Mouse (Mus musculus) frontal cortex, adult 2 months (tissue): ENCODE results near the gene Rtn2. TPM values are rescaled to one million over a fixed set of nuclear protein-coding genes. Genes with fewer than 3 reads are reported as not detected.

Experiments used
- DNase-seq, 2 experiments: peaks; one replicate each; pipeline ENCODE4 v3.0.0; 2022; ENCODE audit warnings: low spot score in 1 of 2; ENCODE audit errors: extremely low spot score in 1 of 2
- polyA plus RNA-seq: library from polyadenylated mRNA; depleted of rRNA; stranded (reverse); fragments of >200 nt; gene quantifications from 2 replicates; pipeline ENCODE4 v1.2.3, GENCODE M21; 2012; rRNA removed

Rtn2 gene
- polyA plus RNA-seq, 1 experiment: 128 TPM

DNA sequence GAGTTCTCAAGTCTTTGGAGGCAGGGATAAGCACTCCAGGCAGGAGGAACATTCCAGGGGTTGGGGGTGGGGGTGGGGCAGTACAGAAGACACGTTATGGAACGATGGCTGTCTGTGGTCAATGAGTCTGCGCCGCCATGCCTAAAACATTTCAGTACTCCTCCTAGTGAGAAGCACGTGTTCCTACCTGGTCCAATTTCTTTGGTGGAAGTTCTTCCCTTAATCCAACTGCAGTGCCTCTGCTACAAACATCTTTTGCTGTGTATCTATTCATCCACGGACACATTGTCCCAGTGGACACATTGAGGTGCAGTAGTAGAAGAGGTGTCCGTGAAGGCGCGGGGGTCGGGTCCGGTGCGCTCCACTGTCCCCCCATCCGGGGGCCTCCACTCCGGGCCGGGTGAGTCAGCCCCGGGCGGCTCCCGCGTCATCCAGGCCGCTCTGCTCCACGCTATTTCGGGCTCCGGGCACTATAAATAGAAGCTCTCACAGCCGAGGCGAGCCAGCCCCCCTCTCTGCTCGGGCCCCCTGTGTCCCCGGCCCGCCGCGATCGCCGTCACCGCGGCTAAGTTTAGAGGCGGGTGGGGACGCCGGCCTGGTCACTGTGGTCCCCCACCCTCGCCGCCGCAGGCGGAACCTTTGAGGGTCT lies 59.5 kb downstream of the Rtn2 start:
- peak in 1 of 2 experiments; percentile 65 for DNase-seq

DNA sequence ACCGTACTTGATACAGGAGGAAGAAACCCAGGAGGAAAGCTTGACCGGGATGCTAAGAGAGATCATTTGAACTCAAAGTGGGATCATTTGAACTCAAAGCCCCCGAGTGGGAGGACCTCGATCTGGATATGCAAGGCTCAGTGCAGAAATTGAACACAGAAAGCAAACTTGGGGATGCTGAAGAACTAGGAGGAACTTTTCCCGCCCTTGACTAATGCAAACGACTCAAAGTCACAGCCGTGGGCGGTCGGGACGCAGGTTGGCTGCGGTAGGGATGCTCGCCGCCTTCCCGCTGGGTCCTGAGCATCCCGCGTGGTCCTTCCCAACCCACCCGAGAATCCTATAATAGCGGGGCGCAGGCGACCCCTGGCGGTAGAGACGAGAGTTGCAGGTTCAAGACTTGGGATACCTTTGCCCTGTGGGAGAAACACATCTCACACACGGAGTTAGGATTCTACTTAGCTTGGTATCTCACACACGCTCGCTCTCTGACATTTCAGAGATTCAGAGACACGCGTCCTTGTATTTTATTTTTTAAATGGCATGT lies 60.1 kb downstream of the Rtn2 start:
- peak; percentile 75 to 98 for DNase-seq

DNA sequence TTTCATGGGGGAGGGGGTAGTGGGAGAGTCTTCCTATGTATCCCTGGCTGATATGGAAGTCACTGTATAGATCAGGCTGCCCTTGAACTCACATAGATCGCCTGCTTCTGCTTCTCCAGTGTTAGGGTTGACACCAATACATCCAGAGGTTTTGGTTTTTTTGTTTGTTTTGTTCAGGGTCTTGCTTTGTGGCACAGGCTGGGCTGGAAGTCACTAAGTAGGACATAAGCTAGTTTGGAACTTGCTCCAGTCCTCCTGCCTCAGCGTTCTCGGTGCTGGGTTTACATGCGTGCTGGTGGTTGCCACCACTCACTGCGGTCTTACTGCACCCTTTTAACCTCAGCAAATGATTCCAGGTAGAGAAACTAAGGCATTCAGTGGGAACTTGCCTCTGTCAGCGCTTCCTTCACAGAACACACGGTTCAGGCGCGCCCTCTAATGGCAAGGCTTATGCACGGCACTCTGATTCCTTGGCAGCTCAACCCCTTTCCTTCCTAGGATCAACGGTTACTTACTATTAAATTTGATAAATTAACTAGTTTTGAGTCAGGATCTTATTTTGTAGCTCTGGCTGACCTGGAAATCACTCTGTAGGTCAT lies 60.9 kb downstream of the Rtn2 start:
- peak in 1 of 2 experiments; percentile 83 for DNase-seq

DNA sequence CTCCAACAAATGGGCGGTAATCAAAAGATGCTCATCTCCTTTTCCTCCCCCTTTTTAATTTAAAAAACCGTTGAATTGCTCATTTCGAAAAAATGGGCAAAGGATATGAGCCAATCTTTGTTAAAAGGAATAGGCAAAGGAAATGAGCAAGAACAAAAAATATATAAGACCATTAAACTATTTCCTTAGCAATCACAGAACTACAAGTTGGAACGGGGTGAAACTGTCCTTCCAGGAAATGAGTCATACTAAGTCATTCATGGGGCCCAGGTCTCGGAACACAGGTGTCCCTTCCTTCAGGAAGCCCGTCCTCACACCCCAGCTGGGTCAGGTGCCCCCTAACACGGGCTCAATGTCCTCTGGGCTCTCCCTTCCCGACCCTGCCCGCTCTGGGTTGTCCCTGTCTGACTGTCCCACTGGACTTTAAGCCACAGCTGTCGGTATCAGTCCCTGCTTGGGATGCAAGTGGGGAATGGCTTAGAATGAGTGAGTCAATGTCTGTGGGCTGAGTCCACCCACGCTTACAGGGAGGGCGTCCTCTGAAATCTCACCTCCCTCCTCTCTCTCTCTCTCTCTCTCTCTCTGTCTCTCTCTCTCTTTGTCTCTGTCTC lies 61.9 kb downstream of the Rtn2 start, which contains the start of gene Ercc1:
Ercc1 (plus strand) TSS at position 542 of the 611 bp plus-strand sequence.
- DNase-seq: peak in 1 of 2 experiments; percentile 56

DNA sequence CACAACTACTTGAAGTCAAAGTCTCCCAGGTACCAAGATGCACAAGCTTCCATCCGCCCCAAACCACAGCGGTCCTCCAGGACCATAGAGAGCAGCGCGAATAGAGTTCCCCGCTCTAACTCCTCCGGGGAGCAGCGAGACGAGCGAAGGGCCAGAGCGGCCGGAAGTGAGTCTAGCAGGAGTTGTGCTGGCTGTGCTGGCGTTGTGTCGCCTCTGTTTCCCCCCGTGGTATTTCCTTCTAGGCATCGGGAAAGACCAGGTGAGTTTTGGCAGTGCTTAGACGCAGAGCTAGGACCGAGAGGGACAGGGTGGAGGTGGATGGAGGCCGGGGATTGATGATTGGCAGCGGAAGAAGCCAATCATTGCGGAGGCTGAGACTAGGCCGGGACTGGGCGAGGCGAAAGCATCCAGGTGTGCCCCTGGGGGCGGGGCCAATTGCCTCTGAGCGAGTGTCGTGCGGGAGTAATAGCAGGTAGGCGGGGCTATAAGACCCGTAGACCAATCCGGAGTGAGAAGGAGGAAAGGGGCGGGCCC lies 62.6 kb downstream of the Rtn2 start:
- peak; percentile 94 to 97 for DNase-seq

Other genes with a start within 250 kb of the Rtn2 start
- 0.14 and 0.17 TPM in 2 replicates for gene Rsph6a, start 227.9 kb upstream of the Rtn2 start, polyA plus RNA-seq
- gene Dmwd, start 206.4 kb upstream of the Rtn2 start, polyA plus RNA-seq: 174 and 178 TPM in 2 replicates
- 50.3 and 59.6 TPM in 2 replicates for gene Dmpk, start 198.8 kb upstream of the Rtn2 start, polyA plus RNA-seq
- 5.4 and 5.7 TPM in 2 replicates for gene Six5, start 188.0 kb upstream of the Rtn2 start, polyA plus RNA-seq
- 1.1 and 1.4 TPM in 2 replicates for gene Gm4969, start 164.3 kb upstream of the Rtn2 start, polyA plus RNA-seq
- 8.4 and 9.0 TPM in 2 replicates for gene Fbxo46, start 162.8 kb upstream of the Rtn2 start, polyA plus RNA-seq
- 15.3 and 16.7 TPM in 2 replicates for gene Qpctl, start 133.3 kb upstream of the Rtn2 start, polyA plus RNA-seq
- gene Snrpd2, start 132.9 kb upstream of the Rtn2 start, polyA plus RNA-seq: 70.7 and 83.9 TPM in 2 replicates
- gene Gipr, start 116.5 kb upstream of the Rtn2 start, polyA plus RNA-seq: 11.0 and 11.9 TPM in 2 replicates
- 134 and 136 TPM in 2 replicates for gene Eml2, start 106.2 kb upstream of the Rtn2 start, polyA plus RNA-seq
- gene Gpr4, start 70.1 kb upstream of the Rtn2 start, polyA plus RNA-seq: 7.4 and 7.7 TPM in 2 replicates
- 40.9 and 41.0 TPM in 2 replicates for gene Opa3, start 54.3 kb upstream of the Rtn2 start, polyA plus RNA-seq
- gene Vasp, start 10.8 kb upstream of the Rtn2 start, polyA plus RNA-seq: 22.2 and 24.9 TPM in 2 replicates
- gene Ppm1n, start 2.6 kb upstream of the Rtn2 start, polyA plus RNA-seq: 0.48 and 0.62 TPM in 2 replicates
- gene Fosb, start 27.4 kb downstream of the Rtn2 start, polyA plus RNA-seq: 6.3 and 22.4 TPM in 2 replicates
- gene Ercc1, start 62.2 kb downstream of the Rtn2 start, polyA plus RNA-seq: 49.9 and 53.6 TPM in 2 replicates
- 12.7 and 15.2 TPM in 2 replicates for gene Cd3eap, start 76.9 kb downstream of the Rtn2 start, polyA plus RNA-seq
- gene Ppp1r13l, start 77.1 kb downstream of the Rtn2 start, polyA plus RNA-seq: 5.3 and 5.5 TPM in 2 replicates
- 41.5 and 47.0 TPM in 2 replicates for gene Ercc2, start 99.4 kb downstream of the Rtn2 start, polyA plus RNA-seq
- 2.6 TPM in 2 replicates for gene Klc3, start 121.5 kb downstream of the Rtn2 start, polyA plus RNA-seq
- gene Ckm, start 122.2 kb downstream of the Rtn2 start, polyA plus RNA-seq: 0.90 and 1.4 TPM in 2 replicates
- 47.5 and 49.9 TPM in 2 replicates for gene Mark4, start 176.2 kb downstream of the Rtn2 start, polyA plus RNA-seq
- 0.32 and 0.40 TPM in 2 replicates for gene Exoc3l2, start 180.7 kb downstream of the Rtn2 start, polyA plus RNA-seq
- gene Bloc1s3, start 225.7 kb downstream of the Rtn2 start, polyA plus RNA-seq: 7.9 and 8.1 TPM in 2 replicates
- gene Trappc6a, start 225.8 kb downstream of the Rtn2 start, polyA plus RNA-seq: 23.7 and 30.1 TPM in 2 replicates
- 1.0 and 1.4 TPM in 2 replicates for gene Nkpd1, start 235.2 kb downstream of the Rtn2 start, polyA plus RNA-seq